Mouse (Mus musculus) hindbrain, embryonic 12.5 days (tissue): ENCODE results near the gene H1foo. TPM values are rescaled to one million over a fixed set of nuclear protein-coding genes. Genes with fewer than 3 reads are reported as not detected.

ENCODE experiments used
- ATAC-seq: fragments of 200-750 bp; cut with Nextera tagmentation; 2 replicates; pipeline ENCODE4 v1.8.0; 2017; ENCODE audit warnings: moderate TSS enrichment; ENCODE audit not compliant: low FRiP score
- H3K27ac ChIP-seq: fragments of 300-500 bp; sonication (generic); 2 replicates; pipeline ENCODE4 v1.5.1; 2016; ENCODE audit warnings: mild to moderate bottlenecking
- H3K27me3 ChIP-seq: fragments of 300-500 bp; sonication (generic); 2 replicates; pipeline ENCODE4 v1.6.1; 2016; ENCODE audit warnings: mild to moderate bottlenecking
- H3K36me3 ChIP-seq: fragments of 300-500 bp; sonication (generic); 2 replicates; pipeline ENCODE4 v1.6.1; 2016; ENCODE audit warnings: mild to moderate bottlenecking
- H3K4me1 ChIP-seq: fragments of 300-500 bp; sonication (generic); 2 replicates; pipeline ENCODE4 v1.6.1; 2016
- H3K4me2 ChIP-seq: fragments of 300-500 bp; sonication (generic); replicated peaks from 2 replicates; pipeline ENCODE4 v1.6.1; 2016; ENCODE audit warnings: mild to moderate bottlenecking
- H3K4me3 ChIP-seq: fragments of 300-500 bp; sonication (generic); 2 replicates; pipeline ENCODE4 v1.5.1; 2016; ENCODE audit warnings: mild to moderate bottlenecking
- H3K9ac ChIP-seq: fragments of 300-500 bp; sonication (generic); 2 replicates; pipeline ENCODE4 v1.6.1; 2016; ENCODE audit warnings: mild to moderate bottlenecking, moderate library complexity
- H3K9me3 ChIP-seq: fragments of 300-500 bp; sonication (generic); replicated peaks from 2 replicates; pipeline ENCODE4 v1.6.1; 2016; ENCODE audit warnings: mild to moderate bottlenecking
- WGBS: fragments of 180-500 bp; shearing (Covaris S2); methylation state at CpG from one replicate; pipeline ENCODE4 v1.1.7; 2016; 5-methylcytosine and 5-hydroxymethylcytosine counted together
- polyA plus RNA-seq: library from polyadenylated mRNA; unstranded; fragments of >200 nt; fragmentation: Nextera tagmentation; extraction: Ambion mirVana; gene quantifications from 2 replicates; pipeline ENCODE4 v1.2.1, GENCODE M21; 2016

H1foo gene
- not detected in 2 replicates for polyA plus RNA-seq

DNA sequence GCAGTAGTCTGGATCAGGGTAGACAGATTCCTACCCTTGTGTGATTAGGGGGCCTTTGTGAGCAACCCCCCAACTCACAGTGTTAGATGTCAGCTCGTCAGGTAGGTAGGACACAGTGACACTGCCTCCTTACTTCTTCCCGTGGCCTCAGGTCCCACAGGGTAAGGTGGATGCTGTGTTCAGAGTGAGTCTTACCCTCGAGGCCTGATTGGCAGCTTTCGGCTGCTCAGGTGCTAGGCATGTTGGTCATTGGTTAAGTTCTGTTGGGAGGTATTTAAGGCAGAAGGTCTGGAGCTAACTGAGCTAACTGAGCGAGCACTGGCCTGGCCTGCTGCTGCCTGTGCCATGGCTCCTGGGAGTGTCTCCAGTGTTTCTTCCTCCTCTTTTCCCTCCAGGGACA is at the start of gene H1foo:
Gene H1foo, plus strand, starts transcription at position 301 of the 400 bp plus-strand sequence.
- H3K9me3 ChIP-seq = no peaks in the 10 kb centered on the region
- 88% methylated on average over 5 of the region's 5 CpGs for WGBS
- H3K27ac ChIP-seq = no peak within 1 kb of the TSS
- H3K36me3 ChIP-seq = no peaks in the 10 kb centered on the region
- ATAC-seq = no peak
- H3K9ac ChIP-seq = no peak within 1 kb of the TSS
- H3K27me3 ChIP-seq = no peaks in the 10 kb centered on the region
- H3K4me3 ChIP-seq = no peak within 1 kb of the TSS
- H3K4me2 ChIP-seq = no peak within 1 kb of the TSS
- H3K4me1 ChIP-seq = peaks cover 16% of the 10 kb centered on the region

DNA sequence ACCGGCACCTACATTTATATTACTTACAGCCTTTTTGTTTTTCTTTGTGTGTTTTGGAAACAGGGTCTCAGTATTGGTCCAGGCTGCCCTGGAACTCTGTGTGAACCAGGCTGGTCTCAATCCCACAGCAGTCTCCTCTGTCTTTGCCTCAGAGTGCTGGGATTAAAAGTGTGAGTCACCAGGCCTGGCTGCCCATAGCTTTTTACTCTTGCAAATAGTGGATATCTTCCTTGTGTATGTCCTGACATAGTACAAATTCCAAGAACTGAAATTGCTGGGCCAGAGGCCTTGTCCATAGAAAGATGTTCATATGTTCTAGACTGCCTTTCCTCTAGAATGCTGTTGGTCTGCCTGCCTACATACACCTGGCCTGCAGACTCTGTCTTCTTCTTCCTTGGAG is 48.4 kb upstream of the H1foo start:
- Histone ChIP-seq H3K36me3 (peaks cover 28% of the 10 kb centered on the region), H3K27ac (no peak overlapping the region), H3K9ac (no peak overlapping the region), H3K4me3 (no peak overlapping the region), H3K9me3 (no peaks in the 10 kb centered on the region), H3K4me2 (no peak overlapping the region), H3K4me1 (peaks cover 17% of the 10 kb centered on the region), H3K27me3 (no peaks in the 10 kb centered on the region; the same call in 1 of the 2 replicates)
- WGBS = 41% methylated on average over 1 of the region's 1 CpGs
- ATAC-seq = no peak

GRCm38 (mm10) chr6:115897117-115897516 is 47.6 kb upstream of the H1foo start:
- Histone ChIP-seq H3K36me3 (peaks cover 25% of the 10 kb centered on the region), H3K9me3 (no peaks in the 10 kb centered on the region), H3K9ac (0 out of 2 replicates have a peak overlapping the region, but pooled peaks have one; percentile 2), H3K27ac (no peak overlapping the region), H3K27me3 (no peaks in the 10 kb centered on the region; the same call in 1 of the 2 replicates), H3K4me1 (peaks cover 13% of the 10 kb centered on the region), H3K4me3 (no peak overlapping the region), H3K4me2 (no peak overlapping the region)
- ATAC-seq = no peak
- 81% methylated on average over 4 of the region's 4 CpGs for WGBS

- 78% methylated on average over 7 of the region's 7 CpGs for WGBS
- Histone ChIP-seq H3K36me3 (peaks cover 20% of the 10 kb centered on the region), H3K4me3 (no peak overlapping the region), H3K4me2 (no peak overlapping the region), H3K27me3 (no peaks in the 10 kb centered on the region; the same call in 1 of the 2 replicates), H3K9ac (no peak overlapping the region), H3K9me3 (no peaks in the 10 kb centered on the region), H3K27ac (no peak overlapping the region), H3K4me1 (peaks cover 8% of the 10 kb centered on the region; the same call in 1 of the 2 replicates)
- ATAC-seq = no peak
These were observed 46.7 kb upstream of the H1foo start for GRCm38 (mm10) chr6:115897926-115898520.

DNA sequence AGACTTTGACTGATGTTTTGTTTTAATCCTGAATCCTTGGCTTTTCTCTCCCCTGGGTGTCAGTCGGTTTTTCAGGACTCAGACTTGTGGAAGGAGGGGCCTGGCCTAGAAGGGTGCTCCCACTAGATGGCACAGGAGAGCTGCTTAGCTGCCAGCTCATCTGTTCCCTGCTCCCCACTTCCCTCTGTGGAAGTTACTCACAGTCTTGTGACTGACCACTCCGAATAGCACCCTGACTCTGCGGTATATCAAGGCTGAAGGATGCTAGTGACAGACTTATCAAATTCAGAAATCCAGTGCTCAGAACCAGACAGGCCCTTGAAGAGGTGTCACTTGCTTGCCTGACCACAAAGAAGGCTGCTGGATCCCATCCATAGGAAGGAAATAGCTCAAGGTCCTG is 43.7 kb upstream of the H1foo start:
- Histone ChIP-seq H3K9me3 (no peaks in the 10 kb centered on the region), H3K4me2 (no peak overlapping the region), H3K4me1 (peaks cover 6% of the 10 kb centered on the region; the same call in 1 of the 2 replicates), H3K9ac (no peak overlapping the region), H3K27ac (no peak overlapping the region), H3K27me3 (no peaks in the 10 kb centered on the region), H3K4me3 (no peak overlapping the region), H3K36me3 (peaks cover 25% of the 10 kb centered on the region; the same call in 1 of the 2 replicates)
- whole genome bisulfite sequencing = 18% methylated on average over 3 of the region's 3 CpGs
- 0 out of 2 replicates have a peak, but pooled peaks have one; percentile 46 for ATAC-seq

DNA sequence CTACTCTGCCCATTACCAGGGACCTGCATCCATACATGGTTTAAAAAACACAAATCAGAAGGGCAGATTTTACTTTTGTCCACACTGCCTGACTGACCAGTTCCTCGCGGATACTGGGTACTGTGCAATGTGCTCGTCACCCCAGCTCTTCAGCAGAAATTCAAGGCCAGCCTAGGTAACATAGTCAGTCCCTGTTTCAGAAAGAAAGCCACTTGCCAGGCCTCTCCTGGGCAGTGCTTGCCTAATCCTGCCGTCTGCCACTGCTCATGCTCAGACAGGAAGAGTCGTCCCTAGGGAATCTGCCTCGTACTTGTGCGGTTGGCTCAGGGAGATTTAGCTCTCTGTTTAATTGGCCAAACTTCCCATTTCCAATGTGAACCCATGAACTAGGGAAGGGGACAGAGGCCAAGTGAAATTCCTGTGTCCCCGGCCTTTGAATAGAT is 43.2 kb upstream of the H1foo start:
- peaks cover 3% of the 10 kb centered on the region; the same call in 1 of the 2 replicates for H3K4me1 ChIP-seq
- H3K27ac ChIP-seq = no peak overlapping the region
- 0 out of 2 replicates have a peak, but pooled peaks have one; percentile 46 for ATAC-seq
- H3K9me3 ChIP-seq = no peaks in the 10 kb centered on the region
- WGBS = 74% methylated on average over 8 of the region's 8 CpGs
- no peak overlapping the region for H3K4me2 ChIP-seq
- peaks cover 29% of the 10 kb centered on the region for H3K36me3 ChIP-seq
- H3K27me3 ChIP-seq = no peaks in the 10 kb centered on the region
- H3K4me3 ChIP-seq = no peak overlapping the region
- H3K9ac ChIP-seq = no peak overlapping the region

DNA sequence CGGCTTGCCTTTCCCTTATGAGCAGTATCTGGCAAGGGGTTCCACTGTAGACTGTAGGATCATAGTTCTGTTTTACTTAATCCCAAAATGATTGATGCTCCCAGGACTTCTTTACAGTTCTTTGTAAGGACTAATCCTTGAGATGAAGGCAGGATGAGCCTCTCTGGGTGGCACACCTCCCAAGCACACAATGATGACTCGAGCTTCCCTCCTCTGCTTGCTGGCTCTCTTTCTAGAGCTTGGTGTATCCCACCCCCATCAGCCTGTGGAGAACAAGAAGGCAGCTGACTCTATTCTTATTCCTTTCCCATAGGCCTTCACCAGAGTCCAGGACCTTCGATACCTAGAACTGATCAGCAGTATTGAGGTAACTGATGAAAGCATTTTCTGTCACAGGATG is 42.2 kb upstream of the H1foo start:
- H3K4me3 ChIP-seq = no peak overlapping the region
- peaks cover 3% of the 10 kb centered on the region; the same call in 1 of the 2 replicates for H3K4me1 ChIP-seq
- peaks cover 40% of the 10 kb centered on the region for H3K36me3 ChIP-seq
- no peak overlapping the region for H3K9ac ChIP-seq
- no peak for ATAC-seq
- no peak overlapping the region for H3K4me2 ChIP-seq
- H3K27ac ChIP-seq = no peak overlapping the region
- H3K27me3 ChIP-seq = no peaks in the 10 kb centered on the region
- H3K9me3 ChIP-seq = no peaks in the 10 kb centered on the region
- 91% methylated on average over 3 of the region's 3 CpGs for WGBS

- H3K4me3 ChIP-seq = no peak overlapping the region
- no peak overlapping the region for H3K4me2 ChIP-seq
- H3K27ac ChIP-seq = no peak overlapping the region
- H3K9me3 ChIP-seq = no peaks in the 10 kb centered on the region
- peaks cover 34% of the 10 kb centered on the region for H3K36me3 ChIP-seq
- H3K27me3 ChIP-seq = no peaks in the 10 kb centered on the region
- no peak for ATAC-seq
- H3K4me1 ChIP-seq = peaks cover 6% of the 10 kb centered on the region; the same call in 1 of the 2 replicates
- WGBS = 92% methylated on average over 6 of the region's 6 CpGs
- H3K9ac ChIP-seq = no peak overlapping the region
These were observed 39.2 kb upstream of the H1foo start for GRCm38 (mm10) chr6:115905568-115905967.

GRCm38 (mm10) chr6:115906455-115906854 is 38.3 kb upstream of the H1foo start:
- no peak for ATAC-seq
- Histone ChIP-seq H3K4me3 (no peak overlapping the region), H3K4me1 (peaks cover 6% of the 10 kb centered on the region; the same call in 1 of the 2 replicates), H3K9ac (no peak overlapping the region), H3K27me3 (no peaks in the 10 kb centered on the region), H3K9me3 (no peaks in the 10 kb centered on the region), H3K4me2 (no peak overlapping the region), H3K36me3 (peaks cover 34% of the 10 kb centered on the region), H3K27ac (no peak overlapping the region)
- WGBS = 86% methylated on average over 1 of the region's 1 CpGs

- no peaks in the 10 kb centered on the region for H3K27me3 ChIP-seq
- H3K36me3 ChIP-seq = peaks cover 34% of the 10 kb centered on the region
- 0 out of 2 replicates have a peak, but pooled peaks cover 3% of the 10 kb centered on the region for H3K4me1 ChIP-seq
- ATAC-seq = no peak
- 80% methylated on average over 2 of the region's 2 CpGs for WGBS
- no peak overlapping the region for H3K4me3 ChIP-seq
- H3K9ac ChIP-seq = no peak overlapping the region
- no peaks in the 10 kb centered on the region for H3K9me3 ChIP-seq
- H3K4me2 ChIP-seq = no peak overlapping the region
- no peak overlapping the region for H3K27ac ChIP-seq
These were observed 37.9 kb upstream of the H1foo start for GRCm38 (mm10) chr6:115906871-115907270.

GRCm38 (mm10) chr6:115908421-115908982 is 36.2 kb upstream of the H1foo start:
- ATAC-seq = no peak
- Histone ChIP-seq H3K27me3 (no peaks in the 10 kb centered on the region), H3K9me3 (no peaks in the 10 kb centered on the region), H3K4me3 (no peak overlapping the region), H3K27ac (no peak overlapping the region), H3K4me2 (no peak overlapping the region), H3K36me3 (peaks cover 37% of the 10 kb centered on the region), H3K9ac (no peak overlapping the region), H3K4me1 (0 out of 2 replicates have a peak, but pooled peaks cover 3% of the 10 kb centered on the region)
- 37% methylated on average over 6 of the region's 6 CpGs for WGBS

GRCm38 (mm10) chr6:115909052-115909451 is 35.7 kb upstream of the H1foo start:
- 53% methylated on average over 3 of the region's 3 CpGs for WGBS
- Histone ChIP-seq H3K4me3 (no peak overlapping the region), H3K4me1 (0 out of 2 replicates have a peak, but pooled peaks cover 3% of the 10 kb centered on the region), H3K36me3 (peaks cover 38% of the 10 kb centered on the region), H3K27ac (no peak overlapping the region), H3K9ac (no peak overlapping the region), H3K4me2 (no peak overlapping the region), H3K9me3 (no peaks in the 10 kb centered on the region), H3K27me3 (no peaks in the 10 kb centered on the region)
- ATAC-seq = no peak
